ENCODE assay signal across 18 mouse cellular contexts in the genomic region with DNA sequence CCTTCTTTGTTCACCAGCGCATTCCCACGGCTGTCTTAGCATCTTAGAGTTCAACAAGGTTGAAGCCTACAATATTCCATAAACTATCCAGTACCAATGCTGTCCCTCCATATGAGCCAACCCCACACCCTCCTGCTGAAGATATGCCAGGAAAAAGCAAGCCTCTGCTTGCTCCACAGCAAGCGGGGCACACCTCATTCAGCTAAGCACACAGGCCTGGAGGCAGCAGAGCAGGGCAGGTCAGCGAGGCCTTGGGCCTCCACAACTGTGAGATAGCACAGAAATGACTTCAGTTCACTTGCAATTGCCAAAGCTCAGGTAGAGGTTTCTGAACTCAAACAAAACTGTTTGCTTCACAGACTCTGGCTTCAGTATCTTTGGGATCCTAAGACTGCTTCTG.
"Had no signal": no experiment of that assay in that cellular context is flagged by ENCODE, and none has a peak within 500 bp of the region (broad histone marks: within the 10 kb centered on the region; RNA-seq: fewer than 3 reads in every experiment).

No protein-coding gene starts in this region.

- H3K27ac ChIP-seq: liver, embryonic 15.5 days; lung, embryonic 15.5 days; macrophage; midbrain, embryonic 13.5 days; midbrain, embryonic 15.5 days; neural tube, embryonic 12.5 days; stomach, embryonic 15.5 days had no signal

- H3K4me1 ChIP-seq: liver, embryonic 15.5 days; lung, embryonic 15.5 days; midbrain, embryonic 13.5 days; midbrain, embryonic 15.5 days; neural tube, embryonic 12.5 days; stomach, embryonic 15.5 days had no signal

- DNase-seq: liver, postnatal 0 days; lung, adult 2 months; lung, postnatal 14 days; lung, postnatal 36 days; right cerebral cortex, postnatal 14 days; thymus, adult 18-20 months; thymus, postnatal 14 days; thymus, postnatal 36 days had no signal

- H3K9me3 ChIP-seq: liver, embryonic 15.5 days; lung, embryonic 15.5 days; megakaryocyte, embryonic 14.5 days; midbrain, embryonic 13.5 days; midbrain, embryonic 15.5 days; neural tube, embryonic 12.5 days; stomach, embryonic 15.5 days had no signal

- H3K36me3 ChIP-seq: midbrain, embryonic 13.5 days; midbrain, embryonic 15.5 days had no signal

- ATAC-seq: liver, postnatal 0 days; lung, postnatal 0 days; midbrain, embryonic 13.5 days; midbrain, embryonic 15.5 days had no signal

- H3K4me3 ChIP-seq: liver, embryonic 15.5 days; lung, embryonic 15.5 days; megakaryocyte, embryonic 14.5 days; midbrain, embryonic 13.5 days; midbrain, embryonic 15.5 days; neural tube, embryonic 12.5 days; stomach, embryonic 15.5 days had no signal

- H3K4me2 ChIP-seq: liver, embryonic 15.5 days; lung, embryonic 15.5 days; midbrain, embryonic 11.5 days; midbrain, embryonic 13.5 days; midbrain, embryonic 15.5 days; neural tube, embryonic 12.5 days; stomach, embryonic 15.5 days had no signal

- H3K9ac ChIP-seq: liver, embryonic 15.5 days; liver, postnatal 0 days; lung, embryonic 15.5 days; midbrain, embryonic 13.5 days; midbrain, embryonic 15.5 days; neural tube, embryonic 12.5 days; stomach, embryonic 15.5 days had no signal

- H3K27me3 ChIP-seq: liver, embryonic 15.5 days; lung, embryonic 15.5 days; megakaryocyte, embryonic 14.5 days; midbrain, embryonic 13.5 days; midbrain, embryonic 15.5 days; neural tube, embryonic 12.5 days; stomach, embryonic 15.5 days had no signal
